In genomic region chr19:33983043-33983442, GRCm38 (mm10) we compare ENCODE assay signal across 28 mouse cellular contexts. TPM values are rescaled to one million over a fixed set of nuclear protein-coding genes. Genes with fewer than 3 reads are reported as not detected.
DNase-seq lines count a peak whose midpoint lies in the region; ATAC-seq and TF ChIP-seq lines count a peak whose summit lies in the region.
"Had no signal": no experiment of that assay in that cellular context is flagged by ENCODE, and none has a peak within 500 bp of the region (broad histone marks: within the 10 kb centered on the region; RNA-seq: fewer than 3 reads in every experiment).

No protein-coding gene starts in this region.

- H3K27me3 ChIP-seq in kidney, postnatal 0 days (ENCODE audit: insufficient read depth, low read length): no peaks in the 10 kb centered on the region
- H3K27me3 ChIP-seq in forebrain, embryonic 10.5 days (ENCODE audit: poor library complexity, severe bottlenecking): no peaks in the 10 kb centered on the region
- H3K27me3 ChIP-seq: CH12.LX; embryonic facial prominence, embryonic 12.5 days; forebrain, embryonic 13.5 days; forebrain, embryonic 15.5 days had no signal

- no peak overlapping the region for H3K4me3 ChIP-seq in kidney, postnatal 0 days (replicated peaks; ENCODE audit: low read depth, low read length)
- H3K4me3 ChIP-seq in forebrain, embryonic 10.5 days: no peak overlapping the region
- H3K4me3 ChIP-seq: embryonic facial prominence, embryonic 10.5 days; embryonic facial prominence, embryonic 12.5 days; forebrain, embryonic 13.5 days; forebrain, embryonic 15.5 days had no signal

- no peak for ATAC-seq in kidney, postnatal 0 days (replicated peaks; ENCODE audit: low FRiP score, low read depth)
- ATAC-seq: activated CD4-positive, CD25-positive, alpha-beta regulatory T cell, adult 4 months; CD4-positive, CD25-positive, alpha-beta regulatory T cell, adult 4 months; forebrain, embryonic 13.5 days; forebrain, embryonic 15.5 days; forebrain, postnatal 0 days; Patski had no signal

- 25% methylated on average over 3 of the region's 3 CpGs for WGBS in kidney, postnatal 0 days
- WGBS in forebrain, embryonic 10.5 days: 93% methylated on average over 3 of the region's 3 CpGs

- DNase-seq in embryo, embryonic 10.5 days (ENCODE audit: low spot score): peak; percentile 10
- DNase-seq in embryo, embryonic 9.5 days (ENCODE audit: extremely low spot score): no peak
- DNase-seq in kidney, postnatal 0 days (ENCODE audit: low spot score): peak; percentile 0
- no peak for DNase-seq in kidney, postnatal 25 days
- peak; percentile 2 for DNase-seq in mesoderm, embryonic 11.5 days (ENCODE audit: low read depth, low spot score)
- DNase-seq in forebrain, embryonic 10.5 days (ENCODE audit: extremely low spot score, low spot score): no peak
- DNase-seq: adrenal gland, adult 8-10 months; adrenal gland, postnatal 14 days; adrenal gland, postnatal 36 days; B cell, adult 2 months; cerebellum, adult 11-12 months; cerebellum, adult 2 months; cerebellum, adult 9-10 months; cerebellum, postnatal 10 days; cerebellum, postnatal 25 days; forebrain, postnatal 0 days had no signal

- H3K9ac ChIP-seq in kidney, postnatal 0 days (ENCODE audit: low read depth, low read length): no peak overlapping the region
- H3K9ac ChIP-seq: embryonic facial prominence, embryonic 12.5 days; forebrain, embryonic 13.5 days; forebrain, embryonic 15.5 days; forebrain, postnatal 0 days had no signal

- no peaks in the 10 kb centered on the region for H3K36me3 ChIP-seq in kidney, postnatal 0 days (ENCODE audit: insufficient read depth, low read length)
- no peaks in the 10 kb centered on the region for H3K36me3 ChIP-seq in forebrain, embryonic 10.5 days (replicated peaks)
- H3K36me3 ChIP-seq: embryonic facial prominence, embryonic 10.5 days; embryonic facial prominence, embryonic 12.5 days; forebrain, embryonic 15.5 days; G1E had no signal

- H3K27ac ChIP-seq in kidney, postnatal 0 days: no peak overlapping the region
- no peak overlapping the region for H3K27ac ChIP-seq in forebrain, embryonic 10.5 days
- H3K27ac ChIP-seq: embryonic facial prominence, embryonic 10.5 days; embryonic facial prominence, embryonic 12.5 days; forebrain, embryonic 13.5 days; forebrain, embryonic 15.5 days had no signal

- no peak overlapping the region for H3K4me2 ChIP-seq in kidney, postnatal 0 days (ENCODE audit: low read length)
- H3K4me2 ChIP-seq: embryonic facial prominence, embryonic 12.5 days; forebrain, embryonic 13.5 days; forebrain, embryonic 15.5 days had no signal

- TF ChIP-seq CTCF in kidney, postnatal 0 days (IDR thresholded peaks at IDR 0.05; ENCODE audit: low read depth): no peak

- H3K4me1 ChIP-seq in kidney, postnatal 0 days (replicated peaks; ENCODE audit: insufficient read depth, low read length): no peaks in the 10 kb centered on the region
- H3K4me1 ChIP-seq in forebrain, embryonic 10.5 days: no peaks in the 10 kb centered on the region
- H3K4me1 ChIP-seq: embryonic facial prominence, embryonic 10.5 days; embryonic facial prominence, embryonic 12.5 days; forebrain, embryonic 13.5 days; forebrain, embryonic 15.5 days had no signal

- H3K9me3 ChIP-seq in kidney, postnatal 0 days (replicated peaks; ENCODE audit: low read length): no peaks in the 10 kb centered on the region
- H3K9me3 ChIP-seq in forebrain, embryonic 10.5 days: no peaks in the 10 kb centered on the region
- H3K9me3 ChIP-seq: embryonic facial prominence, embryonic 10.5 days; embryonic facial prominence, embryonic 12.5 days; forebrain, embryonic 13.5 days; forebrain, embryonic 15.5 days; G1E had no signal

RNA-seq across cellular contexts. Expression of gene Lipf, which starts 22.1 kb away (rescaled TPM):
- polyA plus RNA-seq in kidney, postnatal 0 days (2015; fragmentation: Nextera tagmentation; extraction: Ambion mirVana): 0.26 and 0.47 TPM in 2 replicates
- not detected in 2 replicates for polyA plus RNA-seq in forebrain, embryonic 10.5 days (2016; fragmentation: Nextera tagmentation; extraction: Ambion mirVana)
- polyA plus RNA-seq: activated CD4-positive, CD25-positive, alpha-beta regulatory T cell, adult 4 months; CD4-positive, CD25-positive, alpha-beta regulatory T cell, adult 4 months; cerebellum, adult 2 months; cortical plate, adult 2 months; embryonic facial prominence, embryonic 10.5 days; embryonic facial prominence, embryonic 12.5 days; embryonic facial prominence, embryonic 14.5 days; forebrain, embryonic 11.5 days; forebrain, embryonic 13.5 days; forebrain, embryonic 15.5 days; forebrain, postnatal 0 days; G1E; Patski had no signal

RNA-seq across cellular contexts. Expression of gene Lipk, which starts 25.0 kb away (rescaled TPM):
- not detected in 2 replicates for polyA plus RNA-seq in kidney, postnatal 0 days (2015; fragmentation: Nextera tagmentation; extraction: Ambion mirVana)
- not detected in 2 replicates for polyA plus RNA-seq in forebrain, embryonic 10.5 days (2016; fragmentation: Nextera tagmentation; extraction: Ambion mirVana)
- polyA plus RNA-seq: activated CD4-positive, CD25-positive, alpha-beta regulatory T cell, adult 4 months; CD4-positive, CD25-positive, alpha-beta regulatory T cell, adult 4 months; cerebellum, adult 2 months; embryonic facial prominence, embryonic 10.5 days; embryonic facial prominence, embryonic 12.5 days; forebrain, embryonic 11.5 days; forebrain, embryonic 13.5 days; forebrain, embryonic 15.5 days; forebrain, postnatal 0 days; G1E; Patski had no signal

Comparison
In these comparisons a context has a peak if more than half of its experiments do, and no peak if none do; other contexts are left out.
1. DNase-seq: peak in embryo, embryonic 10.5 days (single experiment), kidney, postnatal 0 days (single experiment) and mesoderm, embryonic 11.5 days (single experiment); none in embryo, embryonic 9.5 days (single experiment), kidney, postnatal 25 days (0 of 2) and forebrain, embryonic 10.5 days (single experiment).